Mouse (Mus musculus) ES-E14 (cell line): Measurements from ENCODE around the gene Adra2a.

Experiments used
- CHD2 ChIP-seq: IDR thresholded peaks from 2 replicates; pipeline ENCODE4 v1.6.1; 2014; ENCODE audit warnings: mild to moderate bottlenecking, low read depth, low read length, inconsistent platforms
- HCFC1 ChIP-seq: IDR thresholded peaks from 2 replicates; pipeline ENCODE4 v1.6.1; 2012; ENCODE audit warnings: low read length, inconsistent platforms, borderline replicate concordance; ENCODE audit not compliant: insufficient read depth
- ZC3H11A ChIP-seq: IDR thresholded peaks from 2 replicates; pipeline ENCODE4 v1.6.1; 2012; ENCODE audit warnings: low read depth, mild to moderate bottlenecking, inconsistent platforms, low read length, borderline replicate concordance
- ZNF384 ChIP-seq: IDR thresholded peaks from 2 replicates; pipeline ENCODE4 v1.6.1; 2012; ENCODE audit warnings: low read depth, low read length, inconsistent platforms

- no peak for TF ChIP-seq HCFC1
- no peak; the same call in 1 of the 2 replicates for TF ChIP-seq ZNF384
- no peak for TF ChIP-seq CHD2
- TF ChIP-seq ZC3H11A: no peak
Observed at GRCm38 (mm10) chr19:53994276-53994675, 49.7 kb upstream of the Adra2a start.
